Mouse (Mus musculus): ENCODE measurements around the gene Bst1.

Bst1 gene

GRCm38 (mm10) chr5:43860096-43860495, 41.4 kb downstream of the Bst1 start:
- DNase-seq: no peak

GRCm38 (mm10) chr5:43860670-43861431, 42.2 kb downstream of the Bst1 start:
- no peak for DNase-seq

- no peak for DNase-seq
These were observed 45.0 kb downstream of the Bst1 start for GRCm38 (mm10) chr5:43863642-43864041.

GRCm38 (mm10) chr5:43865316-43865715, 46.6 kb downstream of the Bst1 start:
- DNase-seq: no peak

GRCm38 (mm10) chr5:43868253-43868652, 49.6 kb downstream of the Bst1 start, which contains the start of gene Cd38:
Gene Cd38 (plus strand): TSS chr5:43868553.
- no peak for DNase-seq

- peak; percentile 26 to 39 for DNase-seq
These were observed 50.3 kb downstream of the Bst1 start for GRCm38 (mm10) chr5:43868711-43869600.

GRCm38 (mm10) chr5:43871845-43872244, 53.2 kb downstream of the Bst1 start:
- no peak for DNase-seq

GRCm38 (mm10) chr5:43872652-43873051, 54.0 kb downstream of the Bst1 start:
- no peak for DNase-seq

GRCm38 (mm10) chr5:43882034-43882433, 63.3 kb downstream of the Bst1 start:
- DNase-seq: no peak

GRCm38 (mm10) chr5:43885060-43885820, 66.6 kb downstream of the Bst1 start:
- no peak for DNase-seq

GRCm38 (mm10) chr5:43892386-43892785, 73.7 kb downstream of the Bst1 start:
- peak; percentile 10 to 21 for DNase-seq

All from cerebellum, adult 18-20 months (tissue).